Mouse (Mus musculus): ENCODE data around the gene Mylk3. TPM values are rescaled to one million over a fixed set of nuclear protein-coding genes. Genes with fewer than 3 reads are reported as not detected.

The Mylk3 gene
- total and polyA plus RNA-seq, 3 experiments = 83.5 to 148 (median 96.6) TPM

DNA sequence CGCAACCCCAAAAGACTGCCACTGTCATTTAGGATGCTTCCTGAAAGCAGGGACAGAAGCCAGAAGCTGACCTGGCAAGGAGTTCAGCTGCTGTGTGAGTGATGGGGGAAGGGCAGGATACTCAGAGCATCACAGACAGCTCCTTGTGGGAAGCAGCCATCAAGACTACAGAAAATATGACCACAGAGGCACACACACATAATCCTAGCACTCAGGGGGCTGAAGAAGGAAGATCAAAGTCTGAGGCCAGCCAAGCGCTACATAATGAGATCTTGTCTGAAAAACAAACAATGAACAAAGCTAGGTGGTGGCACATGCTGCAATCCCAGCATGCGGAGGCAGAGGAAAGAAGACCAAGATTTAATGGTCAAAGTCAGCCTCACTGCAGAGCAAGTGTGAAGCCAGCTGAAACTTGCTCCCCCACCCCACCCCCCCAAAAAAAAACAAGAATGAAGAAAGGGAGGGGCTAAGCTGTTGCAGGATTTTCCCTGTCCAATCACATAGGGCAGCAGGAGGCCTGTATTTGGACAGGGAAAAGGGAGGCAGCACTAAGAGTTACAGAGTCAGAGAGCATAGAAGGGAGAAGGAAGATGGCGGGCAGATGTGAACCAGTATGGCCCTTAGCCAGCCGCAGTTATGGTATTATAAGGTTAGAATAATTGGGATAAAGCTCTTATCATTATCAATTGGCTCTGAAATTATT is 46.1 kb downstream of the Mylk3 start:
- H3K9me3 ChIP-seq (replicated peaks) = no peaks in the 10 kb centered on the region
- peaks cover 31% of the 10 kb centered on the region for H3K4me1 ChIP-seq (ENCODE audit: insufficient read depth, low read depth, low read length)
- TF ChIP-seq GATA2 (IDR thresholded peaks at IDR 0.05; ENCODE audit: borderline replicate concordance, low read depth, low read length) (no peak), TAL1 (conservative IDR thresholded peaks at IDR 0.05; ENCODE audit: low read depth, low read length) (no peak), CTCF (IDR thresholded peaks at IDR 0.05; ENCODE audit: low read depth, low read length) (no peak), GATA1 (IDR thresholded peaks at IDR 0.05; ENCODE audit: borderline replicate concordance, low read length) (no peak), POLR2AphosphoS5 (IDR thresholded peaks at IDR 0.05; ENCODE audit: insufficient replicate concordance, low read depth, low read length) (no peak)
- H3K4me3 ChIP-seq (ENCODE audit: low read depth, low read length) = no peak overlapping the region
- ATAC-seq (ENCODE audit: extremely low read depth, insufficient number of reproducible peaks, low FRiP score, poor library complexity, severe bottlenecking) = no peak
- no peaks in the 10 kb centered on the region for H3K27me3 ChIP-seq (ENCODE audit: insufficient read depth, low read length)
- no peak for DNase-seq (ENCODE audit: low spot score)
- peaks cover 73% of the 10 kb centered on the region for H3K36me3 ChIP-seq (replicated peaks)

DNA sequence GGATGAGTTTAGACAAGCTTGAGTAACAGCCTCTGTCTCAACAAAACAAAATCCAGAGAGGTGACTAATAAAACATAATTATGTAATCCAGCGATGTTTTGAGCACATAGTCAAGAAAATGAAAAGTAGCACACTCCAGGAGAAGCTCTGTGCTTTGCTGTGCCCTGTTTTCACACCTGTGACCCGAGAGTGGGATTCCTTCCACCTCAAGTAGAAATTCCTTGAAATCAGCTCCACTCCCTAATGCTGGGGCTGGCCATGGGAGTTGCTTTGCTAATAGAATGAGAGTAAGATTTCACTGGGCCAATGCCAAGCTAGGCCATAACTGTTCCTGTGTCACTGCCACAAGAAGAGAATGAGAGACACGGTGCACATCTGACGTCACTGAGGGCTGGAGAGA is 48.5 kb downstream of the Mylk3 start:
- no peak for TF ChIP-seq POLR2AphosphoS5 (IDR thresholded peaks at IDR 0.05; ENCODE audit: insufficient replicate concordance, low read depth, low read length)
- TF ChIP-seq TAL1 (conservative IDR thresholded peaks at IDR 0.05; ENCODE audit: low read depth, low read length) = no peak
- TF ChIP-seq CTCF (IDR thresholded peaks at IDR 0.05; ENCODE audit: low read depth, low read length) = no peak
- TF ChIP-seq GATA2 (IDR thresholded peaks at IDR 0.05; ENCODE audit: borderline replicate concordance, low read depth, low read length) = no peak
- no peak for TF ChIP-seq GATA1 (IDR thresholded peaks at IDR 0.05; ENCODE audit: borderline replicate concordance, low read length)
- ATAC-seq (ENCODE audit: extremely low read depth, insufficient number of reproducible peaks, low FRiP score, poor library complexity, severe bottlenecking) (no peak), DNase-seq (ENCODE audit: low spot score) (no peak)
- no peaks in the 10 kb centered on the region for H3K9me3 ChIP-seq (replicated peaks)
- H3K4me3 ChIP-seq (ENCODE audit: low read depth, low read length) = no peak overlapping the region
- no peaks in the 10 kb centered on the region for H3K27me3 ChIP-seq (ENCODE audit: insufficient read depth, low read length)
- H3K4me1 ChIP-seq (ENCODE audit: insufficient read depth, low read depth, low read length) = peaks cover 45% of the 10 kb centered on the region
- peaks cover 69% of the 10 kb centered on the region for H3K36me3 ChIP-seq (replicated peaks)

DNA sequence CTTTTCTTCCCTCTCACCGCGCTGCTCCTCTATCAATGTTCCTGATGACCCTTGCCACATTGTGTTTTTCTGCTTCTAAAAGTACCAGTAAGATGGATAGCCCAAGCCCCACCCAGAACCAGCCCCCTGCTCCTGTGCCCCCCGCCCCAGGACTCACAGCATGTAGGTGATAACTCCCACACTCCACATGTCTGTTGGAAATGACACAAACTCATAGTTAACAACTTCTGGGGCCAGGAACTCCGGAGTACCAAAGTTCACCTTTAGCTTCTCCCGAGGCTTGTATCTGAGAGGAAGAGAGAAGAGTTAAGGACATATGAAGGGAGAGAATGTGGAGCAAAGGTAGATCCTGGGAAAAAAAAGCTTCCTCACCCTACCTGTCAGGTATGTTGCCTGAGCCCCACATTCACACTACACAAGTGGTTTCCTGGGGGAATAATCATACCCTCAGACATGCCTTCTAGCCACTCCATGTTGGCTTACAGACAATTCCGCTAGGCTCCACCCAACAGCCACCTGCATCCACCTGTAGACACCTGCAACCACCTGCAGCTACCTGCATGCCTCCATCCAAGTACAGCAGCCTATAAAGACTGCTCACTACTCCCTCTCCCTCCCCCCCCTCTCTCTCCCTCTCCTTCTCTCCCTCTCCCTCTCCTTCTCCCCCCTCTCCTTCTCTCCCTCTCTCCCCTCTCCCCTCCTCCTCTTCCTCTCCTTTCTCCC is 49.8 kb downstream of the Mylk3 start:
- Histone ChIP-seq H3K4me1 (ENCODE audit: insufficient read depth, low read depth, low read length) (peaks cover 45% of the 10 kb centered on the region), H3K27me3 (ENCODE audit: insufficient read depth, low read length) (no peaks in the 10 kb centered on the region), H3K36me3 (replicated peaks) (peaks cover 64% of the 10 kb centered on the region), H3K9me3 (replicated peaks) (no peaks in the 10 kb centered on the region), H3K4me3 (ENCODE audit: low read depth, low read length) (no peak overlapping the region; the same call in 1 of the 2 replicates)
- DNase-seq (ENCODE audit: low spot score) (no peak), ATAC-seq (ENCODE audit: extremely low read depth, insufficient number of reproducible peaks, low FRiP score, poor library complexity, severe bottlenecking) (no peak)
- TF ChIP-seq GATA2 (IDR thresholded peaks at IDR 0.05; ENCODE audit: borderline replicate concordance, low read depth, low read length) = no peak
- no peak for TF ChIP-seq TAL1 (conservative IDR thresholded peaks at IDR 0.05; ENCODE audit: low read depth, low read length)
- TF ChIP-seq POLR2AphosphoS5 (IDR thresholded peaks at IDR 0.05; ENCODE audit: insufficient replicate concordance, low read depth, low read length) = no peak
- no peak for TF ChIP-seq GATA1 (IDR thresholded peaks at IDR 0.05; ENCODE audit: borderline replicate concordance, low read length)
- no peak for TF ChIP-seq CTCF (IDR thresholded peaks at IDR 0.05; ENCODE audit: low read depth, low read length)

DNA sequence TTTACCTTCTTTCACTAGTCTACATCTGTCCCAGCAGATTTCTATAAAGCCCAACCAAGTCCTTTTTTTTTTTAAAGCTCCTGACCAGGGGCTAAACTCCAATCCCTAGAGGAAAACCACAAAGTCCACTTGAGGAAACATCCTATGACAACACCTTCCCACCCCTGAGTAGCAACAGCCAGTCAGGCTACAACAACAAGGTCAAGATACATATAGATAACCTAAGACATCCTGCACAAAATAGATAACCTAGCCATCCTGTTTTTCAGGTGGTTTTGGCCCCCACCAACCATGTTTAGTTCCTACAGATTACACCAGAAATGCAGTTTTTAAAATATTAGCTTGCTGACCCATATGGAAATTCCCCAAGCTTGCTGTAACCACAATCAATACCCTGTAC is 51.0 kb downstream of the Mylk3 start:
- ATAC-seq (ENCODE audit: extremely low read depth, insufficient number of reproducible peaks, low FRiP score, poor library complexity, severe bottlenecking) = peak; percentile 73
- TF ChIP-seq TAL1 (conservative IDR thresholded peaks at IDR 0.05; ENCODE audit: low read depth, low read length) (peak; percentile 58; the same call in 1 of the 2 replicates), GATA1 (IDR thresholded peaks at IDR 0.05; ENCODE audit: borderline replicate concordance, low read length) (no peak), CTCF (IDR thresholded peaks at IDR 0.05; ENCODE audit: low read depth, low read length) (no peak), GATA2 (IDR thresholded peaks at IDR 0.05; ENCODE audit: borderline replicate concordance, low read depth, low read length) (no peak), POLR2AphosphoS5 (IDR thresholded peaks at IDR 0.05; ENCODE audit: insufficient replicate concordance, low read depth, low read length) (no peak)
- H3K9me3 ChIP-seq (replicated peaks) = no peaks in the 10 kb centered on the region
- peaks cover 65% of the 10 kb centered on the region for H3K36me3 ChIP-seq (replicated peaks)
- DNase-seq (ENCODE audit: low spot score) = no peak
- H3K4me3 ChIP-seq (ENCODE audit: low read depth, low read length) = no peak overlapping the region
- peaks cover 45% of the 10 kb centered on the region for H3K4me1 ChIP-seq (ENCODE audit: insufficient read depth, low read depth, low read length)
- no peaks in the 10 kb centered on the region for H3K27me3 ChIP-seq (ENCODE audit: insufficient read depth, low read length)

DNA sequence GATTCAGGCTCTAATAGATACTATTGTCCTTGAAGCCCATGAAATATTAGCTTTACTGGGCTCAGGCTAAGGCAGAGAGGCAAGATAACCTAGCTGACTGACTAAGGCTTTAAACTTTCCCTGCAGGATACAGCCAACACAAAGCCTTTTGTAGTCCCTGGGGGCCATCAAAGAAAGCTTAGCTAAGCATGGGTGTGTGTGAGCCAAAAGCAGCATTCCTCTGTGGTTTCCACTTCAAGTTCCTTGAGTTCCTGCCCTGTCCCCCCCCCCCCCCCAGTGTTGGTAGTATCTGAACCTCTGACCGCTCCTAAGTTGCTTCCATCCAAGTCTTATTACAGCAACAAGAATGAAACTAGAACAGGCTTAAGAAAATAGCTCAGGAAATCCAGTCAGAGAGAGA is 56.6 kb downstream of the Mylk3 start:
- ATAC-seq (ENCODE audit: extremely low read depth, insufficient number of reproducible peaks, low FRiP score, poor library complexity, severe bottlenecking) (no peak), DNase-seq (ENCODE audit: low spot score) (no peak)
- Histone ChIP-seq H3K4me1 (ENCODE audit: insufficient read depth, low read depth, low read length) (peaks cover 12% of the 10 kb centered on the region), H3K4me3 (ENCODE audit: low read depth, low read length) (no peak overlapping the region), H3K36me3 (replicated peaks) (peaks cover 78% of the 10 kb centered on the region), H3K9me3 (replicated peaks) (no peaks in the 10 kb centered on the region), H3K27me3 (ENCODE audit: insufficient read depth, low read length) (no peaks in the 10 kb centered on the region)
- TF ChIP-seq TAL1 (conservative IDR thresholded peaks at IDR 0.05; ENCODE audit: low read depth, low read length) (no peak), CTCF (IDR thresholded peaks at IDR 0.05; ENCODE audit: low read depth, low read length) (no peak), GATA1 (IDR thresholded peaks at IDR 0.05; ENCODE audit: borderline replicate concordance, low read length) (no peak), GATA2 (IDR thresholded peaks at IDR 0.05; ENCODE audit: borderline replicate concordance, low read depth, low read length) (no peak), POLR2AphosphoS5 (IDR thresholded peaks at IDR 0.05; ENCODE audit: insufficient replicate concordance, low read depth, low read length) (no peak)

DNA sequence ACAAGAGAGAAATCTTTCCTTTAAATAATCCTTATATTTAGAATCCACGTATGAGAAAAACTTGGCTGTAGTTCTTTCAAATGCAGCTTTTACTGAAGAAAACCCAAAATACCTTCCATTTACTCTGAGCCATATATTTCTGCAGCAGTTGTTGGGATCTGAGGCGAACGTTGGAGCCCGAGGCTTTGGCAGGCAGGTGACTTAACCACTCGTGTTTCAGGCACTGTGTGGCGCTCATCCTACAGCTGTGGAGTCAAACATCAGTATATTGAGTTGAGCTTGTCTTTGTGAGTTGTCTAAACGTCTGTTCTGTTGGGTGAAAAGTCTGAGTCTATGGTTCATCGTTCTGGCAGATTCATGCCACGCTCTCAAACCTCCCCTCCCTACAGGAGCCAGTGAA is 59.1 kb downstream of the Mylk3 start:
- peaks cover 3% of the 10 kb centered on the region; the same call in 1 of the 2 replicates for H3K4me1 ChIP-seq (ENCODE audit: insufficient read depth, low read depth, low read length)
- no peaks in the 10 kb centered on the region for H3K27me3 ChIP-seq (ENCODE audit: insufficient read depth, low read length)
- no peak for DNase-seq (ENCODE audit: low spot score)
- TF ChIP-seq GATA2 (IDR thresholded peaks at IDR 0.05; ENCODE audit: borderline replicate concordance, low read depth, low read length) (no peak), TAL1 (conservative IDR thresholded peaks at IDR 0.05; ENCODE audit: low read depth, low read length) (no peak), CTCF (IDR thresholded peaks at IDR 0.05; ENCODE audit: low read depth, low read length) (no peak), GATA1 (IDR thresholded peaks at IDR 0.05; ENCODE audit: borderline replicate concordance, low read length) (no peak)
- ATAC-seq (ENCODE audit: extremely low read depth, insufficient number of reproducible peaks, low FRiP score, poor library complexity, severe bottlenecking) = no peak
- H3K36me3 ChIP-seq (replicated peaks) = peaks cover 90% of the 10 kb centered on the region
- H3K9me3 ChIP-seq (replicated peaks) = no peaks in the 10 kb centered on the region
- H3K4me3 ChIP-seq (ENCODE audit: low read depth, low read length) = no peak overlapping the region

Measured in G1E (cell line).